Mouse (Mus musculus): Measurements from ENCODE around the gene Hacd1. TPM values are rescaled to one million over a fixed set of nuclear protein-coding genes. Genes with fewer than 3 reads are reported as not detected.

The Hacd1 gene
- polyA plus RNA-seq, 1 experiment: 53.9 TPM

- 97% methylated on average over 2 of the region's 2 CpGs for WGBS
- DNase-seq (ENCODE audit: low read depth, low spot score): no peak
Measured at GRCm38 (mm10) chr2:14041249-14041648, 14.7 kb downstream of the Hacd1 start.

GRCm38 (mm10) chr2:14019228-14019627, 36.7 kb downstream of the Hacd1 start:
- DNase-seq (ENCODE audit: low read depth, low spot score): no peak
- 96% methylated on average over 1 of the region's 1 CpGs for WGBS

- no peak for DNase-seq (ENCODE audit: low read depth, low spot score)
- 79% methylated on average over 1 of the region's 1 CpGs for WGBS
Measured at GRCm38 (mm10) chr2:14005121-14005520, 50.8 kb downstream of the Hacd1 start.

GRCm38 (mm10) chr2:13960136-13960535, 95.8 kb downstream of the Hacd1 start:
- 87% methylated on average over 1 of the region's 1 CpGs for WGBS
- no peak for DNase-seq (ENCODE audit: low read depth, low spot score)

- DNase-seq (ENCODE audit: low read depth, low spot score): no peak
- 41% methylated on average over 2 of the region's 2 CpGs for WGBS
Measured at GRCm38 (mm10) chr2:13956463-13956862, 99.5 kb downstream of the Hacd1 start.

GRCm38 (mm10) chr2:13938118-13938517, 117.8 kb downstream of the Hacd1 start:
- no peak for DNase-seq (ENCODE audit: low read depth, low spot score)
- WGBS: 40% methylated on average over 2 of the region's 2 CpGs

GRCm38 (mm10) chr2:13935343-13935742, 120.6 kb downstream of the Hacd1 start:
- DNase-seq (ENCODE audit: low read depth, low spot score): no peak
- WGBS: 76% methylated on average over 3 of the region's 3 CpGs

- DNase-seq (ENCODE audit: low read depth, low spot score): no peak
Measured at GRCm38 (mm10) chr2:13932253-13932652, 123.7 kb downstream of the Hacd1 start.

GRCm38 (mm10) chr2:13930724-13931123, 125.2 kb downstream of the Hacd1 start:
- WGBS: 88% methylated on average over 1 of the region's 1 CpGs
- no peak for DNase-seq (ENCODE audit: low read depth, low spot score)

- DNase-seq (ENCODE audit: low read depth, low spot score): no peak
Measured at GRCm38 (mm10) chr2:13888568-13888967, 167.4 kb downstream of the Hacd1 start.

- WGBS: 65% methylated on average over 2 of the region's 2 CpGs
- no peak for DNase-seq (ENCODE audit: low read depth, low spot score)
Measured at GRCm38 (mm10) chr2:13857461-13857860, 198.5 kb downstream of the Hacd1 start.

GRCm38 (mm10) chr2:13855510-13855909, 200.4 kb downstream of the Hacd1 start:
- DNase-seq (ENCODE audit: low read depth, low spot score): no peak
- WGBS: 39% methylated on average over 3 of the region's 3 CpGs

- WGBS: 61% methylated on average over 3 of the region's 3 CpGs
- no peak for DNase-seq (ENCODE audit: low read depth, low spot score)
Measured at GRCm38 (mm10) chr2:13836310-13836709, 219.6 kb downstream of the Hacd1 start.

- 16% methylated on average over 1 of the region's 1 CpGs for WGBS
Measured at GRCm38 (mm10) chr2:13834989-13835388, 220.9 kb downstream of the Hacd1 start.

GRCm38 (mm10) chr2:13816645-13817044, 239.3 kb downstream of the Hacd1 start:
- DNase-seq (ENCODE audit: low read depth, low spot score): no peak
- 78% methylated on average over 2 of the region's 2 CpGs for WGBS

More at GRCm38 (mm10) chr2:13834989-13835388, 220.9 kb downstream of the Hacd1 start:
- DNase-seq (ENCODE audit: low read depth, low spot score): no peak

- WGBS: 31% methylated on average over 5 of the region's 5 CpGs
- DNase-seq (ENCODE audit: low read depth, low spot score): no peak
Measured at GRCm38 (mm10) chr2:13808593-13808992, 247.3 kb downstream of the Hacd1 start.

GRCm38 (mm10) chr2:13808008-13808407, 247.9 kb downstream of the Hacd1 start:
- 65% methylated on average over 4 of the region's 4 CpGs for WGBS
- no peak for DNase-seq (ENCODE audit: low read depth, low spot score)

- 93% methylated on average over 3 of the region's 3 CpGs for WGBS
- DNase-seq (ENCODE audit: low read depth, low spot score): no peak
Measured at GRCm38 (mm10) chr2:13806120-13806519, 249.8 kb downstream of the Hacd1 start.

- no peak for DNase-seq (ENCODE audit: low read depth, low spot score)
- 84% methylated on average over 2 of the region's 2 CpGs for WGBS
Measured at GRCm38 (mm10) chr2:13800639-13801038, 255.3 kb downstream of the Hacd1 start.

Measured in large intestine, adult 2 months (tissue).